Mouse (Mus musculus) small intestine, adult 2 months (tissue): Measurements from ENCODE around the gene Rab3b. TPM values are rescaled to one million over a fixed set of nuclear protein-coding genes. Genes with fewer than 3 reads are reported as not detected.

Source experiments
- H3K27ac ChIP-seq: fragments of 200-500 bp; 2 replicates; pipeline ENCODE4 v1.5.1; 2012; ENCODE audit warnings: low read depth, low read length, control low read depth, inconsistent platforms; ENCODE audit not compliant: insufficient read depth
- H3K27me3 ChIP-seq: fragments of 200-500 bp; 2 replicates; pipeline ENCODE4 v1.6.1; 2012; ENCODE audit warnings: mild to moderate bottlenecking, moderate library complexity, low read length, inconsistent platforms; ENCODE audit not compliant: control insufficient read depth, insufficient read depth
- H3K36me3 ChIP-seq: fragments of 200-500 bp; 2 replicates; pipeline ENCODE4 v1.6.1; 2012; ENCODE audit warnings: mild to moderate bottlenecking, low read length, control low read depth, inconsistent platforms; ENCODE audit not compliant: control insufficient read depth, insufficient read depth
- H3K4me1 ChIP-seq: fragments of 200-500 bp; 2 replicates; pipeline ENCODE4 v1.6.1; 2012; ENCODE audit warnings: low read length, inconsistent platforms, mixed read lengths; ENCODE audit not compliant: control insufficient read depth, insufficient read depth, insufficient read length
- H3K4me3 ChIP-seq: fragments of 200-500 bp; 2 replicates; pipeline ENCODE4 v1.5.1; 2012; ENCODE audit warnings: low read depth, mild to moderate bottlenecking, control low read depth, inconsistent platforms, low read length, moderate library complexity
- CTCF ChIP-seq: fragments of 200-500 bp; IDR thresholded peaks from 2 replicates; pipeline ENCODE4 v1.5.1; 2012; ENCODE audit warnings: low read depth, mild to moderate bottlenecking, control low read depth, inconsistent platforms, low read length, moderate library complexity, mixed read lengths; ENCODE audit not compliant: insufficient replicate concordance, insufficient read length; ENCODE audit errors: extremely low read depth
- POLR2A ChIP-seq: fragments of 200-500 bp; IDR thresholded peaks from 2 replicates; pipeline ENCODE4 v1.6.1; 2012; ENCODE audit warnings: low read depth, mild to moderate bottlenecking, control low read depth, inconsistent platforms, low read length, moderate library complexity
- WGBS: fragments of 180-500 bp; shearing (Covaris S2); methylation state at CpG from one replicate; pipeline ENCODE4 v1.1.7; 2018; 5-methylcytosine and 5-hydroxymethylcytosine counted together
- polyA plus RNA-seq: library from polyadenylated mRNA; depleted of rRNA; stranded (reverse); fragments of >200 nt; gene quantifications from 2 replicates; pipeline ENCODE4 v1.2.3, GENCODE M21; 2012

Rab3b gene
- polyA plus RNA-seq, 1 experiment: 4.8 TPM

GRCm38 (mm10) chr4:108934856-108935255, 56.0 kb downstream of the Rab3b start:
- Histone ChIP-seq H3K4me3 (no peak overlapping the region), H3K36me3 (no peaks in the 10 kb centered on the region), H3K27me3 (no peaks in the 10 kb centered on the region), H3K4me1 (0 out of 2 replicates have a peak, but pooled peaks cover 3% of the 10 kb centered on the region), H3K27ac (no peak overlapping the region)
- 92% methylated on average over 4 of the region's 4 CpGs for WGBS
- TF ChIP-seq CTCF (no peak), POLR2A (no peak)

GRCm38 (mm10) chr4:108937848-108938771, 59.2 kb downstream of the Rab3b start:
- no peak for TF ChIP-seq CTCF
- no peak for TF ChIP-seq POLR2A
- WGBS: 74% methylated on average over 12 of the region's 12 CpGs
- H3K27ac ChIP-seq: no peak overlapping the region
- no peaks in the 10 kb centered on the region for H3K36me3 ChIP-seq
- H3K4me3 ChIP-seq: no peak overlapping the region
- peaks cover 2% of the 10 kb centered on the region; the same call in 1 of the 2 replicates for H3K4me1 ChIP-seq
- no peaks in the 10 kb centered on the region for H3K27me3 ChIP-seq

DNA sequence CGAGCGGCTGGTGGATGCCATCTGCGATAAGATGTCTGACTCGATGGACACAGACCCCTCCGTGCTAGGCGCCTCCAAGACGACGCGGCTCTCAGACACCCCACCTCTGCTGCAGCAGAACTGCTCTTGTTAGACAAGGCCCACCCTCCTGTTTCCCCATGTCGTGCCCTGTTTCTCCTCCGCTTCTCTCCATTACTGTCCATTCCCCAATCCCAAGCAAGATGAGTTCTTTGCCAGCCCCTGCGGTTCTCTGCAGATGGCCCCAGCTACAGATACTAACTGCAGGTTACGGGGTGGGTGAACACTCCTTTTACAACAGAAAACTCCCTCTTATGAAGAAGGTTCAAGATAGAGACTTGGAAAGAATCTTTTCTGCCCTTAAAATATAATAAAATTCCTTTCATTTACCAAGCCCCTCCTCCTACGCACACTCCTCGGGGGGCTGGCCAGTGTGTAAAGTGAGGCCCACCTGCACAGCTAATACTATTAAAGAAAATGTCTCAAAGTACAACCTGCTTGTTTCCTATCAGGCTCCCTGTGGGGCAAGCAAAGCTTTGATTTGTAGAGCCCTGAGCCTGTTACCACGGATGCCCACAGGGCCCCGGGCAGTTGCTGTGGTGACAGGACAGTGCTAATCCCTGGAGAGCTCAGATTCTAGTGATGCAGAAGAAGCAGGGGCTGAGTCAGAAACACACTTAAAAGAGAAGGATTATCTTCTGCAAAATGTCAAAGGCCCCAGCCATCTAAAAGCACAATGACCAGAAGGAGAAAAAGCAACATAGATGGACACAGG, 62.0 kb downstream of the Rab3b start:
- Histone ChIP-seq H3K27ac (no peak overlapping the region), H3K36me3 (no peaks in the 10 kb centered on the region), H3K4me3 (no peak overlapping the region), H3K27me3 (no peaks in the 10 kb centered on the region), H3K4me1 (no peaks in the 10 kb centered on the region; the same call in 1 of the 2 replicates)
- TF ChIP-seq CTCF (no peak), POLR2A (no peak)
- WGBS: 90% methylated on average over 17 of the region's 17 CpGs

GRCm38 (mm10) chr4:108942171-108942570, 63.3 kb downstream of the Rab3b start:
- no peak overlapping the region for H3K4me3 ChIP-seq
- no peaks in the 10 kb centered on the region for H3K27me3 ChIP-seq
- H3K4me1 ChIP-seq: no peaks in the 10 kb centered on the region; the same call in 1 of the 2 replicates
- WGBS: 91% methylated on average over 4 of the region's 4 CpGs
- H3K27ac ChIP-seq: no peak overlapping the region
- TF ChIP-seq CTCF: no peak
- TF ChIP-seq POLR2A: no peak
- no peaks in the 10 kb centered on the region for H3K36me3 ChIP-seq

DNA sequence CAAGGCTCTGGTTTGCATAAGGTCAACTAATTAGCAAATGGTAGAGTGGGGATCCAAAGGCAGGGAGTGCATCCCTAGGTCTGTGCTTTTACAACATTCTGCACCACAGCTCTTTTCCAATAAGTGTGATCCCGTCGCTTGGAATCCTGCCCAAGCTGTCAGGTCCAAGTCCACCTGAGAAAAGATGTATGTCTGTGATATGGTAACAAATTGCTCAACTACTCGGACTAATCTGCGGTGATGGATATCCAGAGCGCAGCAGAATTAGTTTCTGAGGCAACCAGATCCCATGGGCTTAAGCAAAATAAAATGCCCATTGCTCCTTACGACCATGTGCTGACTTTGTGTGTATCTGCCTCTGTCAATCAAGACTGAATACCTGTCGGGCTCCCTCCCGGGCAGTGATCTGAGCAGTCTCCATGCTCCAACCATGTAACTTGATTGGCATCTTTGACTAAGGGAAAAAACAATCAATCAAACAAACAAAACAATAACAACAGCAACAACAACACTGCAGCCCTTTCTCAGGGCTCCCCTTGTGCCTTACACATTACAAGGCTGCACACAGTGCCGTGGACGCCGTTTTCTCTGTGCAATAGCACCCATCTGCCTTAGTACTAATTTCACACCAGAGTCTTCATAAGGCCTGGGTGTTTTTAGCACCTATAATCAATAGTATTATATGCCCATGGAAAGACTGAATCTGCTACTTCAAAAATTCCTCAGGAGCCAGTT, 64.3 kb downstream of the Rab3b start:
- 50% methylated on average over 11 of the region's 11 CpGs for WGBS
- TF ChIP-seq CTCF (no peak), POLR2A (no peak)
- no peak overlapping the region for H3K27ac ChIP-seq
- no peaks in the 10 kb centered on the region for H3K27me3 ChIP-seq
- H3K4me1 ChIP-seq: no peaks in the 10 kb centered on the region; the same call in 1 of the 2 replicates
- H3K36me3 ChIP-seq: no peaks in the 10 kb centered on the region
- H3K4me3 ChIP-seq: no peak overlapping the region

GRCm38 (mm10) chr4:108949168-108949567, 70.3 kb downstream of the Rab3b start:
- WGBS: 84% methylated on average over 7 of the region's 7 CpGs

More at GRCm38 (mm10) chr4:108949168-108949567, 70.3 kb downstream of the Rab3b start:
- H3K27ac ChIP-seq: no peak overlapping the region
- H3K4me3 ChIP-seq: no peak overlapping the region
- no peaks in the 10 kb centered on the region for H3K27me3 ChIP-seq
- TF ChIP-seq POLR2A: no peak
- no peak for TF ChIP-seq CTCF
- H3K4me1 ChIP-seq: no peaks in the 10 kb centered on the region
- no peaks in the 10 kb centered on the region for H3K36me3 ChIP-seq
